Mouse (Mus musculus) hindbrain, embryonic 11.5 days (tissue): ENCODE measurements around the gene Hspa8. TPM values are rescaled to one million over a fixed set of nuclear protein-coding genes. Genes with fewer than 3 reads are reported as not detected.

Experiments used
- ATAC-seq: fragments of 200-750 bp; cut with Nextera tagmentation; 2 replicates; pipeline ENCODE4 v1.8.0; 2017; ENCODE audit warnings: mild to moderate bottlenecking, moderate TSS enrichment, moderate library complexity; ENCODE audit not compliant: low FRiP score
- DNase-seq: peaks from one replicate; pipeline ENCODE4 v3.0.0-alpha.2; 2015; ENCODE audit warnings: low spot score
- H3K27ac ChIP-seq: fragments of 300-500 bp; sonication (generic); 2 replicates; pipeline ENCODE4 v1.5.1; 2014; ENCODE audit warnings: mild to moderate bottlenecking, low read depth, low read length
- H3K27me3 ChIP-seq: fragments of 300-500 bp; sonication (generic); 2 replicates; pipeline ENCODE4 v1.6.1; 2014; ENCODE audit warnings: mild to moderate bottlenecking, low read length, moderate library complexity, mixed read lengths; ENCODE audit not compliant: control insufficient read depth, insufficient read depth
- H3K36me3 ChIP-seq: fragments of 300-500 bp; sonication (generic); 2 replicates; pipeline ENCODE4 v1.6.1; 2014; ENCODE audit warnings: mild to moderate bottlenecking, low read length, moderate library complexity, mixed read lengths; ENCODE audit not compliant: control insufficient read depth, insufficient read depth
- H3K4me1 ChIP-seq: fragments of 300-500 bp; sonication (generic); replicated peaks from 2 replicates; pipeline ENCODE4 v1.6.1; 2014; ENCODE audit warnings: low read length, mixed read lengths; ENCODE audit not compliant: control insufficient read depth, insufficient read depth
- H3K4me2 ChIP-seq: fragments of 300-500 bp; sonication (generic); replicated peaks from 2 replicates; pipeline ENCODE4 v1.6.1; 2014; ENCODE audit warnings: mild to moderate bottlenecking, low read depth, low read length
- H3K4me3 ChIP-seq: fragments of 300-500 bp; sonication (generic); 2 replicates; pipeline ENCODE4 v1.5.1; 2014; ENCODE audit warnings: low read depth, low read length
- H3K9ac ChIP-seq: fragments of 300-500 bp; sonication (generic); 2 replicates; pipeline ENCODE4 v1.6.1; 2014; ENCODE audit warnings: low read depth, low read length
- H3K9me3 ChIP-seq: fragments of 300-500 bp; sonication (generic); 2 replicates; pipeline ENCODE4 v1.6.1; 2016; ENCODE audit warnings: low read length; ENCODE audit not compliant: control insufficient read depth
- WGBS: fragments of 180-500 bp; shearing (Covaris S2); extraction: QIAGEN DNeasy Blood & Tissue Kit; methylation state at CpG from one replicate; pipeline ENCODE4 v1.1.7; 2014; 5-methylcytosine and 5-hydroxymethylcytosine counted together
- polyA plus RNA-seq: library from polyadenylated mRNA; unstranded; fragments of >200 nt; fragmentation: Nextera tagmentation; extraction: Ambion mirVana; gene quantifications from 2 replicates; pipeline ENCODE4 v1.2.1, GENCODE M21; 2014

Hspa8 gene
- polyA plus RNA-seq, 1 experiment from 2014 or later, result 3,764 TPM

DNA sequence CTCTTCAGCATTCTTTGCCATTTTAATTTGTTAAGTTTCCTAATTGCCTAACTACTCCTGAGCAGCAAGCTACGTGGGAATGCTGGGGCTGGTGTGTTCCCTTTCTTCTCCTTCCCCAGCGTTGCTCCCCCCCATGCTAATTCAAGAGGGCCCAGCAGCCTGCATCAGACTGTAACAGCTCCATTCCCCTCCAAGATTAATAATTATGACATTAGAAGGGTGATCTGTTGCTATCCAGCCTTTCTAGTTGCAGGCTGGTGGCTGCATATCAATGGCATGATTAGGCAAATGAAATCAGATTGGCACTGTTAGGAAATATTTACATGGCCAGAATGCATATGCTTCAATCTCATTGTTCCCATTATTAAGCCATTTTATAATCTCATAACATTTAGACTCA lies 50.7 kb downstream of the Hspa8 start:
- Histone ChIP-seq H3K36me3 (no peaks in the 10 kb centered on the region), H3K4me2 (no peak overlapping the region), H3K9me3 (no peaks in the 10 kb centered on the region), H3K27ac (no peak overlapping the region), H3K4me1 (no peaks in the 10 kb centered on the region), H3K4me3 (no peak overlapping the region), H3K27me3 (peaks cover 4% of the 10 kb centered on the region; the same call in 1 of the 2 replicates), H3K9ac (no peak overlapping the region)
- WGBS, result 37% methylated on average over 2 of the region's 2 CpGs
- no peak for ATAC-seq
- no peak for DNase-seq

DNA sequence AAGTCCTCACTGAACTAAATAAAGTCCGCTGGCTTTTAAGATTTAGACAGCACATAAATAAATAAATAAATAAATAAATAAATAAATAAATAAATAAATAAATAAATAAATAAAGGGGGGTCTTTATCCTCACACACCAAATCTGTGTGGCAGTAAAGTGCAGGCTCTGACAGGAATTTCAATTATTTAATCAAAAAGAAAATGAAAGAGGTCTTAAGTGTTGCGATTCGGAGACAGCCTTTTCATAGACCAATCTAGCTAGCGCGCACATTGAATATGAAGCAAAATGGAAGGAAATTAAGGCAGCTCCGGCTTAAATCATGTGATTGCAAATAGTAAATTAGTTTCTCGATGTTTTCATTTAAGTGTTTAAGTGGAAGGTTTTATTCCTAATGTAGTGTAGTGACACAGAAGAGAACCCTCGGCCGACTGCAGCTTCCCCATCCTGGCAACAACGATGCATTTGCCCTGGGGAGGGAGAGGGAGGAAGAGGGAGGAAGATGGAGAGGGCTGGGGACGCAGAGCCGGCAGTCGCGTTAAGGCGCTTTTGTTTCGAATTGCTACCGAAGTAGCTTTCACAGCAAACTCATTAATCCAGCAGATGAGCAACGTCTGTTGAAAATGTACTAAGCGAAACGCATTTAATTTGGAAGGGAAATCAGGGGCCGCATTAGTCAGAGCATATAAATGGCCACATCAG lies 57.8 kb downstream of the Hspa8 start:
- no peaks in the 10 kb centered on the region; the same call in 1 of the 2 replicates for H3K4me1 ChIP-seq
- no peaks in the 10 kb centered on the region for H3K9me3 ChIP-seq
- 9% methylated on average over 21 of the region's 21 CpGs for WGBS
- H3K4me3 ChIP-seq, result peak overlapping the region; percentile 28
- H3K4me2 ChIP-seq, result peak overlapping the region; percentile 51
- peaks cover 17% of the 10 kb centered on the region for H3K27me3 ChIP-seq
- DNase-seq (peak; percentile 67), ATAC-seq (peak; percentile 70)
- H3K9ac ChIP-seq, result peak overlapping the region; percentile 34; the same call in 1 of the 2 replicates
- no peaks in the 10 kb centered on the region for H3K36me3 ChIP-seq
- H3K27ac ChIP-seq, result no peak overlapping the region

DNA sequence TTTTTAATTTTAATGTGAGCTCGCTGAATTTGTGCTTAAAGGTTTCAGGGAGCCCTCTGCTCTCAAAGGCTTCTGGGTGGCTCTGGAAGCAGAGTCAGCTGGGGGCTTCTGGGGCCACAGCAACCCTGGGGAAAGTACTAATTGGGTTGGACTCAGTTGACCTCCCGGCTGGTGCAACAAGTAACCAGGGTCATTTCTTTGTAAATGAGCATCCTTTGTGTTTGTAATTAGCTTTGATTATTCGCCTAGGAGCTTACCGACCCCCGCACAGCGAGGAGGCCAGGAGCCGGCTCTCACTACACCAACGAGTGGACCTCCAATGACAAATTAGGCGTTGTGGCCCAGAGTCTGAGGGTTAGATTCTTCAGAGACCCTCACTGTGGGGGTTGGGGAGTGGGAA lies 58.4 kb downstream of the Hspa8 start:
- Histone ChIP-seq H3K9me3 (no peaks in the 10 kb centered on the region), H3K27ac (no peak overlapping the region), H3K9ac (no peak overlapping the region), H3K4me2 (peak overlapping the region; percentile 51), H3K4me3 (no peak overlapping the region), H3K36me3 (no peaks in the 10 kb centered on the region), H3K4me1 (no peaks in the 10 kb centered on the region; the same call in 1 of the 2 replicates), H3K27me3 (peaks cover 17% of the 10 kb centered on the region)
- under 1% methylated on average over 9 of the region's 9 CpGs for whole genome bisulfite sequencing
- DNase-seq, result peak; percentile 46
- peak; percentile 76 for ATAC-seq

Other genes with a start within 250 kb of the Hspa8 start
- not detected in 2 replicates for gene Gm21915, start 130.4 kb upstream of the Hspa8 start, polyA plus RNA-seq
- 44.1 and 45.6 TPM in 2 replicates for gene Clmp, start 115.0 kb upstream of the Hspa8 start, polyA plus RNA-seq
- not detected in 2 replicates for gene Bsx, start 73.1 kb downstream of the Hspa8 start, polyA plus RNA-seq
- gene Jhy, start 163.1 kb downstream of the Hspa8 start, polyA plus RNA-seq, result 1.8 and 2.0 TPM in 2 replicates
- gene Crtam, start 203.6 kb downstream of the Hspa8 start, polyA plus RNA-seq, result 0.06 and 0.17 TPM in 2 replicates